Mouse (Mus musculus) midbrain, embryonic 14.5 days (tissue): ENCODE measurements around the gene Vwa5b1. TPM values are rescaled to one million over a fixed set of nuclear protein-coding genes. Genes with fewer than 3 reads are reported as not detected.

Source experiments
- ATAC-seq: fragments of 200-750 bp; cut with Nextera tagmentation; 2 replicates; pipeline ENCODE4 v1.8.0; 2017; ENCODE audit warnings: moderate number of reproducible peaks, moderate library complexity; ENCODE audit not compliant: low FRiP score, low TSS enrichment
- DNase-seq: peaks from one replicate; pipeline ENCODE4 v3.0.0-alpha.2; 2015
- H3K27ac ChIP-seq: fragments of 300-500 bp; sonication (generic); replicated peaks from 2 replicates; pipeline ENCODE4 v1.5.1; 2014; ENCODE audit warnings: mild to moderate bottlenecking, low read depth, low read length, moderate library complexity
- H3K27me3 ChIP-seq: fragments of 300-500 bp; sonication (generic); 2 replicates; pipeline ENCODE4 v1.6.1; 2014; ENCODE audit warnings: low read length, control low read depth, mixed read lengths; ENCODE audit not compliant: control insufficient read depth, insufficient read depth
- H3K36me3 ChIP-seq: fragments of 300-500 bp; sonication (generic); 2 replicates; pipeline ENCODE4 v1.6.1; 2014; ENCODE audit warnings: low read length, control low read depth; ENCODE audit not compliant: control insufficient read depth, insufficient read depth
- H3K4me1 ChIP-seq: fragments of 300-500 bp; sonication (generic); 2 replicates; pipeline ENCODE4 v1.6.1; 2014; ENCODE audit warnings: mild to moderate bottlenecking, antibody characterized with exemption, low read length, control low read depth; ENCODE audit not compliant: control insufficient read depth, insufficient read depth
- H3K4me2 ChIP-seq: fragments of 300-500 bp; sonication (generic); 2 replicates; pipeline ENCODE4 v1.6.1; 2014; ENCODE audit warnings: mild to moderate bottlenecking, low read length, moderate library complexity
- H3K4me3 ChIP-seq: fragments of 300-500 bp; sonication (generic); replicated peaks from 2 replicates; pipeline ENCODE4 v1.5.1; 2014; ENCODE audit warnings: low read depth, low read length
- H3K9ac ChIP-seq: fragments of 300-500 bp; sonication (generic); replicated peaks from 2 replicates; pipeline ENCODE4 v1.6.1; 2014; ENCODE audit warnings: mild to moderate bottlenecking, low read length, moderate library complexity
- H3K9me3 ChIP-seq: fragments of 300-500 bp; sonication (generic); 2 replicates; pipeline ENCODE4 v1.6.1; 2016; ENCODE audit warnings: low read length, control low read depth, mixed read lengths; ENCODE audit not compliant: control insufficient read depth
- WGBS: fragments of 180-500 bp; shearing (Covaris S2); extraction: QIAGEN DNeasy Blood & Tissue Kit; methylation state at CpG from one replicate; pipeline ENCODE4 v1.1.7; 2014; 5-methylcytosine and 5-hydroxymethylcytosine counted together
- polyA plus RNA-seq: library from polyadenylated mRNA; unstranded; fragments of >200 nt; fragmentation: Nextera tagmentation; extraction: Ambion mirVana; gene quantifications from 2 replicates; pipeline ENCODE4 v1.2.1, GENCODE M21; 2014

Gene Vwa5b1
- polyA plus RNA-seq, 1 experiment from 2014 or later: 1.6 TPM

DNA sequence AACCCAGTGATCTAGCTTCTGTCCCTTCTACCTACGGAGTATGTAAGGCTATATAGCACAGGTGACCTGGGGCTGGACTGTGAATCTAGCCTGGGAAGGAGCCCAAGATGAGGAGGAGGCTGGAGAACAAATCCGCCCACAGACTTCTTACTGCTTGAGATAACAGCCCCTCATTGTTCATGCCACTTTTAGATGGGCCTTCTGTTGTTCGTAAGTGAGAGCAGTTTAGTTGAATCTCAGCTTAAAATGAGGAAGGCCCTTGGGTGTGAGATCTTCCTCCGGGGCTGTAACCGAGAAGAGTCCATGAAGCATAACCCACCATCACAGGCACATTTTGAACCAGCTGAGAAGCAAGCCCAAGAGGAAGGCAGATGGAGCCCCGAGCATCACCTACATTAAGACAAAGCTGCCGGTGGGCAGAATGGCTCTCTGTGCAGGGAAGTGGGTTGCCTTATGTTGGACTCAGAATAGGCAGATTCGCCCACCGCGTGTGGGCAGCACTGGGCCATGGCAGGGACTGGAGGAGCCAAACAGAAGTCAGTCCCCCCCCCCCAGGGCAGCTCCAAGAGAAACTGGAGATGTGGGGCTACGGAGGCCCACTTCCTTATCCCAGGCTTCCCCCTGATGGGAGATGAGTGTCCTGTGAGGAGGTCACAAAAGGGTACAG is 24.4 kb upstream of the Vwa5b1 start:
- Histone ChIP-seq H3K4me1 (no peaks in the 10 kb centered on the region), H3K36me3 (no peaks in the 10 kb centered on the region), H3K27me3 (no peaks in the 10 kb centered on the region), H3K4me2 (no peak overlapping the region), H3K9me3 (no peaks in the 10 kb centered on the region), H3K9ac (no peak overlapping the region), H3K4me3 (no peak overlapping the region), H3K27ac (no peak overlapping the region)
- ATAC-seq: no peak
- DNase-seq: no peak
- WGBS: 85% methylated on average over 11 of the region's 11 CpGs

GRCm38 (mm10) chr4:138653056-138653455 is 17.4 kb upstream of the Vwa5b1 start:
- ATAC-seq: no peak

DNA sequence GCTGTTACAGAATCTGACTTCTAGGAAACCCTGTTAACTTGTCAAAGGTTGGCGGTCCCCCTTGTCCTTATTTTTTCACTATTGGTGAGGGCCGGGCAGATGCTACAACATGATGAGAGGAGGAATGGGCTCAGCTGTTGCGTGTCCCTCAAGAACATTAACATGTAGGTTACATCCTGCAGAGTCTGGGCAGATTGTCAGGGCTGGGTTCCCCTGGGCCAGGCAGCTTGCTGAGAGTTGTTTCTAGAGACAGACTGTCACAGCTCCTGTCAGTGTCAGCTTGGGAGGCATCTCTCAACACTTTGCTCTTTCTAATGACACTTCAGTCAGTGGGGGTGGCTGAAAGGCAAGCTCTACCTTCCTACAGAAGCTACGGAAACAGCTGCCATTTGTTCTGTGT is 16.2 kb upstream of the Vwa5b1 start:
- DNase-seq (no peak), ATAC-seq (no peak)
- Histone ChIP-seq H3K4me3 (no peak overlapping the region), H3K4me2 (no peak overlapping the region), H3K4me1 (0 out of 2 replicates have a peak, but pooled peaks cover 7% of the 10 kb centered on the region), H3K27me3 (no peaks in the 10 kb centered on the region), H3K27ac (no peak overlapping the region), H3K9ac (no peak overlapping the region), H3K36me3 (no peaks in the 10 kb centered on the region), H3K9me3 (no peaks in the 10 kb centered on the region)
- 89% methylated on average over 4 of the region's 4 CpGs for WGBS

More at GRCm38 (mm10) chr4:138653056-138653455, 17.4 kb upstream of the Vwa5b1 start:
- Histone ChIP-seq H3K4me2 (no peak overlapping the region), H3K27ac (peak overlapping the region; percentile 52; the same call in 1 of the 2 replicates), H3K4me1 (0 out of 2 replicates have a peak, but pooled peaks cover 6% of the 10 kb centered on the region), H3K4me3 (no peak overlapping the region), H3K9me3 (no peaks in the 10 kb centered on the region), H3K27me3 (no peaks in the 10 kb centered on the region), H3K36me3 (no peaks in the 10 kb centered on the region), H3K9ac (no peak overlapping the region)
- 14% methylated on average over 6 of the region's 6 CpGs for WGBS
- peak; percentile 76 for DNase-seq

DNA sequence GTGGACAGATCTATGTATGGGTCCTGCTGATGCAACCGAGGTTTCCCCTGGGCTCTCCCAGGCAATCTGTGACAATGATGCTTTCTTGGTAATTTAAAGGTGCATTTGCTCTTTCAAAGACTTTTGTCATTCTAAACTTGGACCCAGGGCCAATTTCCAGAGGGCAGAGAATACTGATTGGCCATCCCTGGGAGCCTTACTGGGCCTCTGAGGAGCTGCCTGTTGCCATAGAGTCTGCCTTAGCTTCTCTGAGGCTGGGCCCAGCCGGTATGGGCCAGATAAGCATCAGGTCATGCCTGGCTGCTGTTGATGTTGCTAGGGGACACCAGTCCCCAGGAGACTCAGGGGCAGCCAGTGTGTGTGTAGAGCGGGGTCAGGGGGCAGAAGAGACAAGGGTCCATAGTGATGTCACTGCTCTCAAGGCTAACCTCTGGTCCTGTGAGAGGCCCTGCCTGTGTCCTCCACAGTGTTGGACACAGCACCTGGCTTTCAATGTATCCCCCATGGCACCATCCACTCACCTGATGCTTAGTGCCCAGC is 12.5 kb upstream of the Vwa5b1 start:
- Histone ChIP-seq H3K4me3 (no peak overlapping the region), H3K27me3 (no peaks in the 10 kb centered on the region), H3K9me3 (no peaks in the 10 kb centered on the region), H3K4me1 (0 out of 2 replicates have a peak, but pooled peaks cover 7% of the 10 kb centered on the region), H3K27ac (no peak overlapping the region), H3K36me3 (no peaks in the 10 kb centered on the region), H3K9ac (no peak overlapping the region), H3K4me2 (no peak overlapping the region)
- 37% methylated on average over 3 of the region's 3 CpGs for WGBS
- ATAC-seq (no peak), DNase-seq (no peak)

GRCm38 (mm10) chr4:138642272-138642671 is 6.6 kb upstream of the Vwa5b1 start:
- Histone ChIP-seq H3K4me3 (no peak overlapping the region), H3K36me3 (no peaks in the 10 kb centered on the region), H3K27ac (no peak overlapping the region), H3K9ac (no peak overlapping the region), H3K27me3 (no peaks in the 10 kb centered on the region), H3K4me2 (no peak overlapping the region), H3K9me3 (no peaks in the 10 kb centered on the region), H3K4me1 (no peaks in the 10 kb centered on the region)
- ATAC-seq (no peak), DNase-seq (peak; percentile 19)
- 30% methylated on average over 4 of the region's 4 CpGs for WGBS

GRCm38 (mm10) chr4:138636146-138636511 is 445 bp upstream of the Vwa5b1 start:
- no peaks in the 10 kb centered on the region for H3K36me3 ChIP-seq
- no peak overlapping the region for H3K27ac ChIP-seq
- H3K9me3 ChIP-seq: no peaks in the 10 kb centered on the region
- no peaks in the 10 kb centered on the region for H3K27me3 ChIP-seq
- DNase-seq: no peak
- H3K4me1 ChIP-seq: peaks cover 10% of the 10 kb centered on the region
- no peak overlapping the region for H3K4me2 ChIP-seq
- ATAC-seq: no peak
- WGBS: 56% methylated on average over 4 of the region's 4 CpGs
- no peak overlapping the region for H3K9ac ChIP-seq
- no peak overlapping the region for H3K4me3 ChIP-seq

- Histone ChIP-seq H3K27ac (no peak overlapping the region), H3K9ac (no peak overlapping the region), H3K27me3 (no peaks in the 10 kb centered on the region), H3K36me3 (no peaks in the 10 kb centered on the region), H3K4me2 (no peak overlapping the region), H3K4me1 (no peaks in the 10 kb centered on the region), H3K4me3 (no peak overlapping the region), H3K9me3 (no peaks in the 10 kb centered on the region)
- no peak for ATAC-seq
- WGBS: 58% methylated on average over 5 of the region's 5 CpGs
- no peak for DNase-seq
Measured at GRCm38 (mm10) chr4:138628256-138628655, 7.4 kb downstream of the Vwa5b1 start.

DNA sequence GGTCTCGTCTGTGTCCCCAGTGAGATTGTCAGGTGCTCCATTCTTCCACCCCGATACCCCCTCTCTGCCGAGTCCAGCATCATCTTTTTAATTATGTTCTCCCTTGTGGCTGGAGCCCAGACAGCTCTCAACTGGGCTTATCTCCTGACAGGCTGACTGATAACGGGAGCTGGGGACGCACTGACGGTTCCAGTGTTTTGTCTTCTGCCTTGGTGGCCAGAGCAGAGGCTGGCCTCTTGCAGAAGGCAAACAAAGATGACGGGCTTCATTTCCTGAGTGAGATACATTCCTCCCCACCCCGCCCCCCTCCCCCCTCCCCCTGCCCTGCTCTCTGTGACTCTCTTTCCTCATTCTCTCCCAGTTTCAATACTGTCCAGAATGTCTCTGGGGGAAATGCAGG is 21.2 kb downstream of the Vwa5b1 start:
- no peak overlapping the region for H3K27ac ChIP-seq
- H3K4me2 ChIP-seq: no peak overlapping the region
- no peak overlapping the region for H3K9ac ChIP-seq
- no peaks in the 10 kb centered on the region for H3K36me3 ChIP-seq
- no peaks in the 10 kb centered on the region for H3K9me3 ChIP-seq
- no peak overlapping the region for H3K4me3 ChIP-seq
- WGBS: 7% methylated on average over 8 of the region's 8 CpGs
- H3K27me3 ChIP-seq: no peaks in the 10 kb centered on the region
- no peak for ATAC-seq
- H3K4me1 ChIP-seq: peaks cover 14% of the 10 kb centered on the region
- no peak for DNase-seq

GRCm38 (mm10) chr4:138601926-138602325 is 33.8 kb downstream of the Vwa5b1 start:
- Histone ChIP-seq H3K27ac (no peak overlapping the region), H3K4me3 (no peak overlapping the region), H3K4me1 (peaks cover 23% of the 10 kb centered on the region), H3K9me3 (no peaks in the 10 kb centered on the region), H3K36me3 (no peaks in the 10 kb centered on the region), H3K9ac (no peak overlapping the region), H3K4me2 (no peak overlapping the region), H3K27me3 (no peaks in the 10 kb centered on the region)
- WGBS: 68% methylated on average over 9 of the region's 9 CpGs
- DNase-seq: no peak
- ATAC-seq: no peak
